Mouse (Mus musculus) liver, embryonic 12.5 days (tissue): ENCODE results near the gene Thap3. TPM values are rescaled to one million over a fixed set of nuclear protein-coding genes. Genes with fewer than 3 reads are reported as not detected.

Source experiments
- ATAC-seq: fragments of 200-750 bp; cut with Nextera tagmentation; 2 replicates; pipeline ENCODE4 v1.8.0; 2017; ENCODE audit warnings: moderate number of reproducible peaks, mild to moderate bottlenecking, moderate library complexity
- H3K27ac ChIP-seq: fragments of 300-500 bp; sonication (generic); 2 replicates; pipeline ENCODE4 v1.5.1; 2016; ENCODE audit warnings: mild to moderate bottlenecking
- H3K27me3 ChIP-seq: fragments of 300-500 bp; sonication (generic); replicated peaks from 2 replicates; pipeline ENCODE4 v1.6.1; 2016; ENCODE audit warnings: mild to moderate bottlenecking, moderate library complexity
- H3K36me3 ChIP-seq: fragments of 300-500 bp; sonication (generic); 2 replicates; pipeline ENCODE4 v1.6.1; 2016; ENCODE audit warnings: mild to moderate bottlenecking, moderate library complexity
- H3K4me1 ChIP-seq: fragments of 300-500 bp; sonication (generic); 2 replicates; pipeline ENCODE4 v1.6.1; 2016
- H3K4me2 ChIP-seq: fragments of 300-500 bp; sonication (generic); 2 replicates; pipeline ENCODE4 v1.6.1; 2016; ENCODE audit warnings: mild to moderate bottlenecking, moderate library complexity
- H3K4me3 ChIP-seq: fragments of 300-500 bp; sonication (generic); 2 replicates; pipeline ENCODE4 v1.5.1; 2016; ENCODE audit warnings: mild to moderate bottlenecking, moderate library complexity
- H3K9ac ChIP-seq: fragments of 300-500 bp; sonication (generic); 2 replicates; pipeline ENCODE4 v1.6.1; 2016; ENCODE audit warnings: mild to moderate bottlenecking, moderate library complexity
- H3K9me3 ChIP-seq: fragments of 300-500 bp; sonication (generic); replicated peaks from 2 replicates; pipeline ENCODE4 v1.6.1; 2016; ENCODE audit warnings: mild to moderate bottlenecking, moderate library complexity
- WGBS: fragments of 180-500 bp; shearing (Covaris S2); methylation state at CpG from one replicate; pipeline ENCODE4 v1.1.7; 2016; ENCODE audit not compliant: insufficient replicate concordance; 5-methylcytosine and 5-hydroxymethylcytosine counted together
- polyA plus RNA-seq: library from polyadenylated mRNA; unstranded; fragments of >200 nt; fragmentation: Nextera tagmentation; extraction: Ambion mirVana; gene quantifications from 2 replicates; pipeline ENCODE4 v1.2.1, GENCODE M21; 2016

The Thap3 gene
- polyA plus RNA-seq, 1 experiment from 2014 or later: 10.0 TPM

GRCm38 (mm10) chr4:151946211-151946610 is 42.6 kb downstream of the Thap3 start:
- peaks cover 64% of the 10 kb centered on the region for H3K36me3 ChIP-seq
- H3K9ac ChIP-seq: no peak overlapping the region
- WGBS: 82% methylated on average over 11 of the region's 11 CpGs
- peak; percentile 15; the same call in 1 of the 2 replicates for ATAC-seq
- H3K27ac ChIP-seq: no peak overlapping the region
- H3K4me2 ChIP-seq: no peak overlapping the region
- H3K9me3 ChIP-seq: no peaks in the 10 kb centered on the region
- no peak overlapping the region for H3K4me3 ChIP-seq
- peaks cover 55% of the 10 kb centered on the region for H3K4me1 ChIP-seq
- no peaks in the 10 kb centered on the region for H3K27me3 ChIP-seq

GRCm38 (mm10) chr4:151938089-151938488 is 50.7 kb downstream of the Thap3 start:
- 83% methylated on average over 3 of the region's 3 CpGs for WGBS
- H3K36me3 ChIP-seq: peaks cover 56% of the 10 kb centered on the region
- H3K9ac ChIP-seq: 0 out of 2 replicates have a peak overlapping the region, but pooled peaks have one; percentile 0
- H3K4me2 ChIP-seq: no peak overlapping the region
- no peak for ATAC-seq
- H3K4me3 ChIP-seq: no peak overlapping the region
- no peaks in the 10 kb centered on the region for H3K27me3 ChIP-seq
- H3K4me1 ChIP-seq: peaks cover 77% of the 10 kb centered on the region
- no peaks in the 10 kb centered on the region for H3K9me3 ChIP-seq
- peak overlapping the region; percentile 37 for H3K27ac ChIP-seq

- 90% methylated on average over 13 of the region's 13 CpGs for WGBS
- Histone ChIP-seq H3K9ac (0 out of 2 replicates have a peak overlapping the region, but pooled peaks have one; percentile 0), H3K4me2 (0 out of 2 replicates have a peak overlapping the region, but pooled peaks have one; percentile 1), H3K27ac (peak overlapping the region; percentile 43; the same call in 1 of the 2 replicates), H3K36me3 (peaks cover 56% of the 10 kb centered on the region), H3K27me3 (no peaks in the 10 kb centered on the region), H3K4me3 (no peak overlapping the region), H3K4me1 (peaks cover 82% of the 10 kb centered on the region), H3K9me3 (no peaks in the 10 kb centered on the region)
- ATAC-seq: no peak
These were observed 51.4 kb downstream of the Thap3 start for GRCm38 (mm10) chr4:151937441-151937840.

- ATAC-seq: peak; percentile 23
- H3K27ac ChIP-seq: peak overlapping the region; percentile 81
These were observed 54.6 kb downstream of the Thap3 start for GRCm38 (mm10) chr4:151934215-151934572.

GRCm38 (mm10) chr4:151933505-151934214 is 55.1 kb downstream of the Thap3 start, which contains the start of gene Dnajc11:
TSS of gene Dnajc11 (plus strand) at chr4:151933691.
- peak within 1 kb of the TSS; percentile 81 for H3K27ac ChIP-seq
- peak within 1 kb of the TSS; percentile 88 for H3K4me2 ChIP-seq
- peak within 1 kb of the TSS; percentile 98 for H3K9ac ChIP-seq
- ATAC-seq: peak; percentile 86
- H3K36me3 ChIP-seq: peaks cover 23% of the 10 kb centered on the region
- no peaks in the 10 kb centered on the region for H3K9me3 ChIP-seq
- H3K4me1 ChIP-seq: peaks cover 51% of the 10 kb centered on the region
- 2% methylated on average over 75 of the region's 83 CpGs for WGBS
- 0 out of 2 replicates have a peak, but pooled peaks cover 4% of the 10 kb centered on the region for H3K27me3 ChIP-seq
- H3K4me3 ChIP-seq: peak within 1 kb of the TSS; percentile 98

More at GRCm38 (mm10) chr4:151934215-151934572, 54.6 kb downstream of the Thap3 start:
- Histone ChIP-seq H3K4me1 (peaks cover 56% of the 10 kb centered on the region), H3K27me3 (no peaks in the 10 kb centered on the region), H3K9ac (peak overlapping the region; percentile 98), H3K36me3 (peaks cover 29% of the 10 kb centered on the region), H3K4me3 (peak overlapping the region; percentile 98), H3K9me3 (no peaks in the 10 kb centered on the region), H3K4me2 (peak overlapping the region; percentile 88)
- under 1% methylated on average over 23 of the region's 23 CpGs for WGBS

Other genes starting within 250 kb of the Thap3 start
- 49.6 and 59.1 TPM in 2 replicates for gene Camta1, start 127.1 kb downstream of the Thap3 start, polyA plus RNA-seq
- 74.4 and 85.1 TPM in 2 replicates for gene Dnajc11, start 55.3 kb downstream of the Thap3 start, polyA plus RNA-seq
- 10.4 and 11.2 TPM in 2 replicates for gene Phf13, start 7.3 kb upstream of the Thap3 start, polyA plus RNA-seq
- 10.9 and 12.0 TPM in 2 replicates for gene Klhl21, start 19.8 kb upstream of the Thap3 start, polyA plus RNA-seq
- gene Zbtb48, start 38.7 kb upstream of the Thap3 start, polyA plus RNA-seq: 11.4 and 12.2 TPM in 2 replicates
- gene Tas1r1, start 49.6 kb upstream of the Thap3 start, polyA plus RNA-seq: 0.12 and 0.19 TPM in 2 replicates
- 42.3 and 44.0 TPM in 2 replicates for gene Nol9, start 50.3 kb upstream of the Thap3 start, polyA plus RNA-seq
- 7.7 and 8.4 TPM in 2 replicates for gene Plekhg5, start 83.5 kb upstream of the Thap3 start, polyA plus RNA-seq
- gene Tnfrsf25, start 126.9 kb upstream of the Thap3 start, polyA plus RNA-seq: 0.74 and 0.87 TPM in 2 replicates
- 2.6 and 2.9 TPM in 2 replicates for gene Espn, start 163.4 kb upstream of the Thap3 start, polyA plus RNA-seq
- 0.05 TPM in 1 of 2 replicates, not detected in the other for gene Hes2, start 169.9 kb upstream of the Thap3 start, polyA plus RNA-seq
- gene Acot7, start 189.1 kb upstream of the Thap3 start, polyA plus RNA-seq: 33.0 and 36.2 TPM in 2 replicates